Mouse (Mus musculus): Measurements from ENCODE around the gene Alg9. TPM values are rescaled to one million over a fixed set of nuclear protein-coding genes. Genes with fewer than 3 reads are reported as not detected.

The Alg9 gene
- polyA plus RNA-seq, 1 experiment = 23.0 TPM

DNA sequence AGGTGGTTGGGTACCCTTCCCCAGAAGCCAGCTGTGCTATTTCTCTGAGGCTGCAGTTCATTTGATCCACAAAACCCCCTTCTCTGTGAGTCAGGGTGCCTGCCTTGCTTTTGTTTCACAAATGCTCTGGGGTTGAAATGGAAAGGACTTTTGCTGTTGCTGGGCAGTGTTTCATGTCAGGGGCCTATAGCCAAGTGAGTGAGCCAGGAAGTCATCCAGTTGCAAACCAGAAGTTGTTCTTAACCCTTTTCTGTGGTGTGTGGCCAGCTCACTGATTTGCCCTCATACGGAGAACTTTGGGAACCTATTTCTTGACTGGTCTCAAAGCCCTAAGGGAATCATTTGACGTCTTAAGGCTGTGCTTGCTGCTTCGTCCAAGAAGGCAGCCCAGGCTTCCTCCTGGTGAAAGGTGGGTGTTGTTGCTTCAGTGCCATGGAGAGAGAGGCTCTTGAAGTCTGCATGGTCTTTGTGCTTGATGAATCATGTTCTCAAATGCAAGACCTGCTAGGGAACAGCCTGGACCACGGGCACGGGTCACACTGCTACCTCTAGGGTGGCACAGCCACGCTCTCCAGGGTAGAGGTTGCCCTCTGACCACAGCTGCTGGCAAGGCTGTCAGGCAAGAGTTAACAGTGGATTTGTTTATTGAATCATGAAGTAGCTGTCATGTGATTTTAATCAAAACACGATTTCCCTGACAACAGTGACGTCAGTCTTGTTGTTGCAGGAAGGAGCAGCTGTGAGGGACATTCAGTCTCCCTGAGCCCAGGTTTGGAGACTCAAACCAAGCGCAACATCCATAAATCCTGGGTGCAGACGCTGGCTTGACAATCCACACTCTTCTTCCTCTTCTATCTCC, 110.2 kb downstream of the Alg9 start:
- Histone ChIP-seq H3K36me3 (ENCODE audit: control insufficient read depth, insufficient read depth) (peaks cover 15% of the 10 kb centered on the region), H3ac (ENCODE audit: control insufficient read depth, insufficient read length, low read depth) (no peak overlapping the region), H3K79me2 (ENCODE audit: control insufficient read depth, insufficient read depth) (no peaks in the 10 kb centered on the region), H3K79me3 (ENCODE audit: low read depth) (no peaks in the 10 kb centered on the region), H3K4me3 (ENCODE audit: insufficient read depth, poor library complexity, severe bottlenecking) (no peak overlapping the region), H3K27me3 (ENCODE audit: control insufficient read depth, insufficient read depth, insufficient read length) (no peaks in the 10 kb centered on the region)
- peak; percentile 67 for TF ChIP-seq USF1 (IDR thresholded peaks at IDR 0.05; ENCODE audit: low read depth)
- TF ChIP-seq MAX (IDR thresholded peaks at IDR 0.05) = no peak
- TF ChIP-seq FOSL1 (IDR thresholded peaks at IDR 0.05; ENCODE audit: insufficient read depth, low read length, poor library complexity, severe bottlenecking) = no peak

DNA sequence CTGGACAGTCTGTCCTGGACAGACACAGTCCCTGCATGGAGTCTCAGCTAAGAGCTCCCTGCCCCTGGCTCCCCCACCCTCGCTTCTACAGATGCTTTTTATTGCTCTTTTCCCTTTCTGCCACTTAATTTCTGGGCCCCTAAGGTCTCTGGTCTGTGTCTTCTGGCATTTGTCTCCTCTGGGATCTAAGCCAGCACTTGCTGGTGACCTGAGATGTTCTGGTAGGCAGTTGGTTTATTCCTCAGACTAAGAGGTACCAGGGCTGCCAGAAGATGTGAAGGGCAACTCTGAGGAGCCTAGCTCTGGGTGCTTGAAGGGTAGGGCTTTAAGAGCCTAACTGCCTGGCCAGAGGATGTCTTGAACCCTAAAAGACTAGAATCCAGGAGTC, 110.8 kb downstream of the Alg9 start:
- Histone ChIP-seq H3K36me3 (ENCODE audit: control insufficient read depth, insufficient read depth) (peaks cover 9% of the 10 kb centered on the region), H3ac (ENCODE audit: control insufficient read depth, insufficient read length, low read depth) (no peak overlapping the region), H3K27me3 (ENCODE audit: control insufficient read depth, insufficient read depth, insufficient read length) (no peaks in the 10 kb centered on the region), H3K4me3 (ENCODE audit: insufficient read depth, poor library complexity, severe bottlenecking) (no peak overlapping the region), H3K79me2 (ENCODE audit: control insufficient read depth, insufficient read depth) (no peaks in the 10 kb centered on the region), H3K79me3 (ENCODE audit: low read depth) (no peaks in the 10 kb centered on the region)
- TF ChIP-seq FOSL1 (IDR thresholded peaks at IDR 0.05; ENCODE audit: insufficient read depth, low read length, poor library complexity, severe bottlenecking) (no peak), MYOD1 (IDR thresholded peaks at IDR 0.05; ENCODE audit: control insufficient read depth, insufficient read length, low read depth) (no peak)

DNA sequence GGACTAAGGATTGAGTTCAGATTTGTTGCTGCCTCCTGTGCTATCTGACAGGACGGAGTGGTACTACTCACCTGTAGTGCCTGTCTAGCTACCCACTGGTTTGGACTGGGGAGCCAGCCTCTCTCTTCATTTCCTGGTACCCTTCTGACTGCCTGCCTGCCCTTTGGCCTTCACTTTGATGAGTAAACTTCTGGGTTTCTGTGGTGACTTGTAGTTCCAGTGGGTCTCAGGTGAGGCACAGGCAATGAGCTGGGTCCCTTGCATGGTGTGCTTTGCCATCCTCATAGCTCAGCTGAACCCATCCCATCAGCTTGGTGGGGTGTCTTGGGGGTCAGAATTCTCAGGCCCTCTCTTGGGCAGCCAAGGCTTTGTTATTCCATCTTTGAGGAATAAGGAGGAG, 112.1 kb downstream of the Alg9 start:
- Histone ChIP-seq H3K79me3 (ENCODE audit: low read depth) (no peaks in the 10 kb centered on the region), H3ac (ENCODE audit: control insufficient read depth, insufficient read length, low read depth) (no peak overlapping the region), H3K79me2 (ENCODE audit: control insufficient read depth, insufficient read depth) (no peaks in the 10 kb centered on the region), H3K36me3 (ENCODE audit: control insufficient read depth, insufficient read depth) (peaks cover 19% of the 10 kb centered on the region), H3K4me3 (ENCODE audit: insufficient read depth, poor library complexity, severe bottlenecking) (no peak overlapping the region), H3K27me3 (ENCODE audit: control insufficient read depth, insufficient read depth, insufficient read length) (no peaks in the 10 kb centered on the region)
- TF ChIP-seq FOSL1 (IDR thresholded peaks at IDR 0.05; ENCODE audit: insufficient read depth, low read length, poor library complexity, severe bottlenecking) (no peak), CEBPB (IDR thresholded peaks at IDR 0.05; ENCODE audit: low read depth) (no peak)

DNA sequence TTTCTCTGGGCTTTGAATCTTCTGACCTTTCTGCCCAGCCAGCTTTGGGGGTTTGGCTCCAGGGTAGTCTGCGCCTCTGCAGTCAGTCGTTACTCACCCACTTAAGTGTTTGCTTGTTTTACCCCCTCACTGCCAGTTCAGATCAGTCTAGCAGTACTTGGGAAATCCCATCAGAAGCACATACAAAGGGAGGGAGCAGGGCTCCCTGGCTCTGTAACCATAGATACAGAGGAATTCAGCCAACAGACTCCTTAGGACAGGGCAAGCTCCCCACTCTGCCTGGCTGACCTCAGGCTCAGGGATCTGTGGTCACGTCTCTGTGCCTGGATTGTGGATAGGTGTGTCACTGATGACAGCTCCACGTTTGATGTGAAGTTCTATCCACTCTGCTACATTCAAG, 112.5 kb downstream of the Alg9 start:
- TF ChIP-seq MYOD1 (IDR thresholded peaks at IDR 0.05; ENCODE audit: control insufficient read depth, insufficient read length, low read depth) = peak; percentile 7
- TF ChIP-seq FOSL1 (IDR thresholded peaks at IDR 0.05; ENCODE audit: insufficient read depth, low read length, poor library complexity, severe bottlenecking) = no peak
- no peak for TF ChIP-seq CTCF (IDR thresholded peaks at IDR 0.05; ENCODE audit: control insufficient read depth, insufficient read depth, insufficient read length)
- TF ChIP-seq MAX (IDR thresholded peaks at IDR 0.05) = no peak
- TF ChIP-seq USF1 (IDR thresholded peaks at IDR 0.05; ENCODE audit: low read depth) = no peak
- TF ChIP-seq CEBPB (IDR thresholded peaks at IDR 0.05; ENCODE audit: low read depth) = no peak
- no peak for TF ChIP-seq MYOG (IDR thresholded peaks at IDR 0.05; ENCODE audit: control insufficient read depth, extremely low read depth, insufficient read length)
- Histone ChIP-seq H3K79me2 (ENCODE audit: control insufficient read depth, insufficient read depth) (no peaks in the 10 kb centered on the region), H3K4me3 (ENCODE audit: insufficient read depth, poor library complexity, severe bottlenecking) (no peak overlapping the region), H3K36me3 (ENCODE audit: control insufficient read depth, insufficient read depth) (peaks cover 19% of the 10 kb centered on the region), H3K79me3 (ENCODE audit: low read depth) (no peaks in the 10 kb centered on the region), H3ac (ENCODE audit: control insufficient read depth, insufficient read length, low read depth) (no peak overlapping the region), H3K27me3 (ENCODE audit: control insufficient read depth, insufficient read depth, insufficient read length) (no peaks in the 10 kb centered on the region)

DNA sequence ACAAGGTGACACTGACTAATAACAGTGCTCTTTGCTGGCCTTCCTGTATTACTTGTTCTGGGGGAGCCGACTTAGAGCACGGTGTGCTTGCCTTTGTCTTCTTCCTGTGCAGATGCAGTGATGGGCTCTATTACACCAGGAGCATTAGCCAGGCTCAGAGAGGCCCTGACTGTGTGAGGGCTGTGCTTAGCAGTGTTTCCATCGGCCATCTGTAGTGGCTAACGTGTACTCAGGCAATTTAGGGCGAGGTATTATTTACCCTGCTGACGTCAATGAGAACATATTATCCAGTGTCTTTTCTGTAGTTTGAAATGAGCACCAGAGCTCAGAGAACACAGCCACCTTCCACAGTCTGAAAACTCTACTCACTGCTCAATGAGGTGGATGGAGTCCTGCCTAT, 114.4 kb downstream of the Alg9 start:
- H3K27me3 ChIP-seq (ENCODE audit: control insufficient read depth, insufficient read depth, insufficient read length) = no peaks in the 10 kb centered on the region
- H3K79me2 ChIP-seq (ENCODE audit: control insufficient read depth, insufficient read depth) = no peaks in the 10 kb centered on the region
- TF ChIP-seq CTCF (IDR thresholded peaks at IDR 0.05; ENCODE audit: control insufficient read depth, insufficient read depth, insufficient read length) = no peak
- no peak for TF ChIP-seq CEBPB (IDR thresholded peaks at IDR 0.05; ENCODE audit: low read depth)
- TF ChIP-seq MYOD1 (IDR thresholded peaks at IDR 0.05; ENCODE audit: control insufficient read depth, insufficient read length, low read depth) = no peak
- TF ChIP-seq FOSL1 (IDR thresholded peaks at IDR 0.05; ENCODE audit: insufficient read depth, low read length, poor library complexity, severe bottlenecking) = no peak
- no peak for TF ChIP-seq MAX (IDR thresholded peaks at IDR 0.05)
- no peak for TF ChIP-seq USF1 (IDR thresholded peaks at IDR 0.05; ENCODE audit: low read depth)
- no peak for TF ChIP-seq MYOG (IDR thresholded peaks at IDR 0.05; ENCODE audit: control insufficient read depth, extremely low read depth, insufficient read length)
- no peak overlapping the region for H3K4me3 ChIP-seq (ENCODE audit: insufficient read depth, poor library complexity, severe bottlenecking)
- H3K36me3 ChIP-seq (ENCODE audit: control insufficient read depth, insufficient read depth) = peaks cover 19% of the 10 kb centered on the region
- no peaks in the 10 kb centered on the region for H3K79me3 ChIP-seq (ENCODE audit: low read depth)
- H3ac ChIP-seq (ENCODE audit: control insufficient read depth, insufficient read length, low read depth) = no peak overlapping the region

DNA sequence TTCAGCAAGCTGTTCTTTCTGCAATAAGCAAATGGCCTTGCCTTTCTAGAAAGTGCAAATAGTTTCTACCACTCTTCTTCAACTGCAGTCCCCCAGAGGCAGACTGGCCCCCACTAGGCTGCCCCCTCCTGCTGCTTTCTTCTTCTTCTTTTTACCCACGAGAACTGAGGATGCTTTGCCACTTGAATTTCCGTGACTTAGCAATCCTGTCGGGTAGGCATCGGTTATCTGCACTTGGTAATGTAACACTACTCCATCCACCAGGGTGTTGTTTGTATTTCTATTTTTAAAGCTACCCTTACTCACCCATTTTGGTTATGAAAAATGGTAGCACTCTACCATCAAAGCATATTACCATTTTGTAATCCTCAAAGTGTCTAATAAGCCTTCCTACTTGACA, 115.1 kb downstream of the Alg9 start:
- Histone ChIP-seq H3K27me3 (ENCODE audit: control insufficient read depth, insufficient read depth, insufficient read length) (no peaks in the 10 kb centered on the region), H3K36me3 (ENCODE audit: control insufficient read depth, insufficient read depth) (peaks cover 19% of the 10 kb centered on the region), H3K79me3 (ENCODE audit: low read depth) (no peaks in the 10 kb centered on the region), H3K79me2 (ENCODE audit: control insufficient read depth, insufficient read depth) (no peaks in the 10 kb centered on the region), H3ac (ENCODE audit: control insufficient read depth, insufficient read length, low read depth) (no peak overlapping the region), H3K4me3 (ENCODE audit: insufficient read depth, poor library complexity, severe bottlenecking) (no peak overlapping the region)
- TF ChIP-seq CEBPB (IDR thresholded peaks at IDR 0.05; ENCODE audit: low read depth) (no peak), FOSL1 (IDR thresholded peaks at IDR 0.05; ENCODE audit: insufficient read depth, low read length, poor library complexity, severe bottlenecking) (no peak), MAX (IDR thresholded peaks at IDR 0.05) (no peak)

Data from C2C12 (cell line).